Mouse (Mus musculus): ENCODE results near the gene Sv2c. TPM values are rescaled to one million over a fixed set of nuclear protein-coding genes. Genes with fewer than 3 reads are reported as not detected.

Sv2c gene
- 0.95 and 1.0 TPM in 2 replicates for polyA plus RNA-seq (2014; fragmentation: Nextera tagmentation; extraction: Ambion mirVana)

GRCm38 (mm10) chr13:96132401-96132816, at the start of gene Sv2c:
Sv2c (minus strand) TSS chr13:96132577.
- peak; percentile 83 for DNase-seq (ENCODE audit: low spot score)
- under 1% methylated on average over 44 of the region's 44 CpGs for WGBS
- ATAC-seq (ENCODE audit: insufficient number of reproducible peaks, low FRiP score, low TSS enrichment, low read depth): peak; percentile 64
- peak within 1 kb of the TSS; percentile 94 for H3K4me2 ChIP-seq (ENCODE audit: low read depth, severe bottlenecking)
- peak within 1 kb of the TSS; percentile 45 for H3K9ac ChIP-seq (ENCODE audit: low read length)
- H3K4me1 ChIP-seq (ENCODE audit: control insufficient read depth, insufficient read depth, low read length): peaks cover 6% of the 10 kb centered on the region; the same call in 1 of the 2 replicates
- H3K9me3 ChIP-seq (ENCODE audit: control insufficient read depth, low read length): no peaks in the 10 kb centered on the region
- H3K36me3 ChIP-seq (ENCODE audit: control insufficient read depth, insufficient read depth, low read length): no peaks in the 10 kb centered on the region
- H3K4me3 ChIP-seq (ENCODE audit: low read depth, low read length): peak within 1 kb of the TSS; percentile 45
- H3K27ac ChIP-seq (replicated peaks; ENCODE audit: low read depth, low read length): no peak within 1 kb of the TSS
- peaks cover 55% of the 10 kb centered on the region for H3K27me3 ChIP-seq (ENCODE audit: control insufficient read depth, insufficient read depth, low read length)

GRCm38 (mm10) chr13:96180671-96181161, 48.3 kb upstream of the Sv2c start:
- Histone ChIP-seq H3K27me3 (ENCODE audit: control insufficient read depth, insufficient read depth, low read length) (no peaks in the 10 kb centered on the region), H3K4me3 (ENCODE audit: low read depth, low read length) (no peak overlapping the region), H3K4me2 (ENCODE audit: low read depth, severe bottlenecking) (no peak overlapping the region), H3K27ac (replicated peaks; ENCODE audit: low read depth, low read length) (no peak overlapping the region), H3K36me3 (ENCODE audit: control insufficient read depth, insufficient read depth, low read length) (no peaks in the 10 kb centered on the region), H3K4me1 (ENCODE audit: control insufficient read depth, insufficient read depth, low read length) (no peaks in the 10 kb centered on the region), H3K9ac (ENCODE audit: low read length) (no peak overlapping the region), H3K9me3 (ENCODE audit: control insufficient read depth, low read length) (no peaks in the 10 kb centered on the region)
- WGBS: 65% methylated on average over 13 of the region's 13 CpGs
- ATAC-seq (ENCODE audit: insufficient number of reproducible peaks, low FRiP score, low TSS enrichment, low read depth) (no peak), DNase-seq (ENCODE audit: low spot score) (no peak)

GRCm38 (mm10) chr13:96175591-96176212, 43.3 kb upstream of the Sv2c start:
- H3K27ac ChIP-seq (replicated peaks; ENCODE audit: low read depth, low read length): no peak overlapping the region
- H3K4me3 ChIP-seq (ENCODE audit: low read depth, low read length): no peak overlapping the region
- DNase-seq (ENCODE audit: low spot score) (no peak), ATAC-seq (ENCODE audit: insufficient number of reproducible peaks, low FRiP score, low TSS enrichment, low read depth) (no peak)
- WGBS: 79% methylated on average over 8 of the region's 8 CpGs
- no peaks in the 10 kb centered on the region for H3K9me3 ChIP-seq (ENCODE audit: control insufficient read depth, low read length)
- no peak overlapping the region for H3K4me2 ChIP-seq (ENCODE audit: low read depth, severe bottlenecking)
- no peaks in the 10 kb centered on the region for H3K27me3 ChIP-seq (ENCODE audit: control insufficient read depth, insufficient read depth, low read length)
- 0 out of 2 replicates have a peak, but pooled peaks cover 2% of the 10 kb centered on the region for H3K4me1 ChIP-seq (ENCODE audit: control insufficient read depth, insufficient read depth, low read length)
- H3K36me3 ChIP-seq (ENCODE audit: control insufficient read depth, insufficient read depth, low read length): no peaks in the 10 kb centered on the region
- no peak overlapping the region for H3K9ac ChIP-seq (ENCODE audit: low read length)

- no peak for ATAC-seq (ENCODE audit: insufficient number of reproducible peaks, low FRiP score, low TSS enrichment, low read depth)
- Histone ChIP-seq H3K27ac (replicated peaks; ENCODE audit: low read depth, low read length) (no peak overlapping the region), H3K36me3 (ENCODE audit: control insufficient read depth, insufficient read depth, low read length) (no peaks in the 10 kb centered on the region), H3K27me3 (ENCODE audit: control insufficient read depth, insufficient read depth, low read length) (no peaks in the 10 kb centered on the region), H3K4me1 (ENCODE audit: control insufficient read depth, insufficient read depth, low read length) (0 out of 2 replicates have a peak, but pooled peaks cover 2% of the 10 kb centered on the region), H3K9me3 (ENCODE audit: control insufficient read depth, low read length) (no peaks in the 10 kb centered on the region), H3K4me3 (ENCODE audit: low read depth, low read length) (no peak overlapping the region), H3K9ac (ENCODE audit: low read length) (no peak overlapping the region), H3K4me2 (ENCODE audit: low read depth, severe bottlenecking) (no peak overlapping the region)
- no peak for DNase-seq (ENCODE audit: low spot score)
- WGBS: 81% methylated on average over 3 of the region's 3 CpGs
These were observed 41.3 kb upstream of the Sv2c start for GRCm38 (mm10) chr13:96173686-96174085.

GRCm38 (mm10) chr13:96172290-96172689, 39.9 kb upstream of the Sv2c start:
- Histone ChIP-seq H3K9ac (ENCODE audit: low read length) (no peak overlapping the region), H3K27ac (replicated peaks; ENCODE audit: low read depth, low read length) (no peak overlapping the region), H3K4me1 (ENCODE audit: control insufficient read depth, insufficient read depth, low read length) (0 out of 2 replicates have a peak, but pooled peaks cover 2% of the 10 kb centered on the region), H3K4me2 (ENCODE audit: low read depth, severe bottlenecking) (no peak overlapping the region), H3K9me3 (ENCODE audit: control insufficient read depth, low read length) (no peaks in the 10 kb centered on the region), H3K4me3 (ENCODE audit: low read depth, low read length) (no peak overlapping the region), H3K36me3 (ENCODE audit: control insufficient read depth, insufficient read depth, low read length) (no peaks in the 10 kb centered on the region), H3K27me3 (ENCODE audit: control insufficient read depth, insufficient read depth, low read length) (no peaks in the 10 kb centered on the region)
- ATAC-seq (ENCODE audit: insufficient number of reproducible peaks, low FRiP score, low TSS enrichment, low read depth) (no peak), DNase-seq (ENCODE audit: low spot score) (no peak)
- 92% methylated on average over 3 of the region's 3 CpGs for WGBS

GRCm38 (mm10) chr13:96168991-96169665, 36.8 kb upstream of the Sv2c start:
- Histone ChIP-seq H3K4me3 (ENCODE audit: low read depth, low read length) (no peak overlapping the region), H3K36me3 (ENCODE audit: control insufficient read depth, insufficient read depth, low read length) (no peaks in the 10 kb centered on the region)
- 66% methylated on average over 11 of the region's 11 CpGs for WGBS

GRCm38 (mm10) chr13:96166593-96166992, 34.2 kb upstream of the Sv2c start:
- 80% methylated on average over 2 of the region's 2 CpGs for WGBS
- no peaks in the 10 kb centered on the region for H3K9me3 ChIP-seq (ENCODE audit: control insufficient read depth, low read length)
- no peaks in the 10 kb centered on the region for H3K27me3 ChIP-seq (ENCODE audit: control insufficient read depth, insufficient read depth, low read length)
- no peak overlapping the region for H3K9ac ChIP-seq (ENCODE audit: low read length)
- DNase-seq (ENCODE audit: low spot score) (no peak), ATAC-seq (ENCODE audit: insufficient number of reproducible peaks, low FRiP score, low TSS enrichment, low read depth) (no peak)
- no peak overlapping the region for H3K27ac ChIP-seq (replicated peaks; ENCODE audit: low read depth, low read length)
- no peak overlapping the region for H3K4me2 ChIP-seq (ENCODE audit: low read depth, severe bottlenecking)
- no peak overlapping the region for H3K4me3 ChIP-seq (ENCODE audit: low read depth, low read length)
- H3K36me3 ChIP-seq (ENCODE audit: control insufficient read depth, insufficient read depth, low read length): no peaks in the 10 kb centered on the region
- H3K4me1 ChIP-seq (ENCODE audit: control insufficient read depth, insufficient read depth, low read length): no peaks in the 10 kb centered on the region

More at GRCm38 (mm10) chr13:96168991-96169665, 36.8 kb upstream of the Sv2c start:
- H3K4me2 ChIP-seq (ENCODE audit: low read depth, severe bottlenecking): no peak overlapping the region
- DNase-seq (ENCODE audit: low spot score) (no peak), ATAC-seq (ENCODE audit: insufficient number of reproducible peaks, low FRiP score, low TSS enrichment, low read depth) (no peak)
- H3K27me3 ChIP-seq (ENCODE audit: control insufficient read depth, insufficient read depth, low read length): no peaks in the 10 kb centered on the region
- 0 out of 2 replicates have a peak, but pooled peaks cover 2% of the 10 kb centered on the region for H3K4me1 ChIP-seq (ENCODE audit: control insufficient read depth, insufficient read depth, low read length)
- no peak overlapping the region for H3K9ac ChIP-seq (ENCODE audit: low read length)
- no peak overlapping the region for H3K27ac ChIP-seq (replicated peaks; ENCODE audit: low read depth, low read length)
- H3K9me3 ChIP-seq (ENCODE audit: control insufficient read depth, low read length): no peaks in the 10 kb centered on the region

GRCm38 (mm10) chr13:96133363-96134100, 1.2 kb upstream of the Sv2c start:
- Histone ChIP-seq H3K36me3 (ENCODE audit: control insufficient read depth, insufficient read depth, low read length) (no peaks in the 10 kb centered on the region), H3K27ac (replicated peaks; ENCODE audit: low read depth, low read length) (no peak overlapping the region), H3K27me3 (ENCODE audit: control insufficient read depth, insufficient read depth, low read length) (peaks cover 55% of the 10 kb centered on the region), H3K4me2 (ENCODE audit: low read depth, severe bottlenecking) (peak overlapping the region; percentile 94), H3K9me3 (ENCODE audit: control insufficient read depth, low read length) (no peaks in the 10 kb centered on the region), H3K9ac (ENCODE audit: low read length) (no peak overlapping the region), H3K4me3 (ENCODE audit: low read depth, low read length) (peak overlapping the region; percentile 45), H3K4me1 (ENCODE audit: control insufficient read depth, insufficient read depth, low read length) (peaks cover 6% of the 10 kb centered on the region; the same call in 1 of the 2 replicates)
- ATAC-seq (ENCODE audit: insufficient number of reproducible peaks, low FRiP score, low TSS enrichment, low read depth) (no peak), DNase-seq (ENCODE audit: low spot score) (peak; percentile 42)
- WGBS: 4% methylated on average over 28 of the region's 28 CpGs

Data from limb, embryonic 11.5 days (tissue).